Mouse (Mus musculus) hindbrain, embryonic 15.5 days (tissue): ENCODE data around the gene Med29. TPM values are rescaled to one million over a fixed set of nuclear protein-coding genes. Genes with fewer than 3 reads are reported as not detected.
A peak's percentile ranks its signal among the peaks of the same experiment; 100 is the strongest.
"Not testable (repeated sequence)": the region's sequence is repeated elsewhere in the genome, so short reads cannot be mapped to it uniquely, and the experiment has no call there.

ENCODE experiments used
- ATAC-seq: fragments of 200-750 bp; cut with Nextera tagmentation; 2 replicates; pipeline ENCODE4 v1.8.0; 2017; ENCODE audit warnings: low read depth, moderate number of reproducible peaks, moderate TSS enrichment; ENCODE audit not compliant: low FRiP score
- H3K27ac ChIP-seq: fragments of 300-500 bp; sonication (generic); replicated peaks from 2 replicates; pipeline ENCODE4 v1.5.1; 2015; ENCODE audit warnings: mild to moderate bottlenecking, inconsistent platforms
- H3K27me3 ChIP-seq: fragments of 300-500 bp; sonication (generic); 2 replicates; pipeline ENCODE4 v1.6.1; 2015; ENCODE audit warnings: control low read depth, inconsistent platforms
- H3K36me3 ChIP-seq: fragments of 300-500 bp; sonication (generic); 2 replicates; pipeline ENCODE4 v1.6.1; 2015; ENCODE audit warnings: control low read depth, inconsistent platforms
- H3K4me1 ChIP-seq: fragments of 300-500 bp; sonication (generic); replicated peaks from 2 replicates; pipeline ENCODE4 v1.6.1; 2015; ENCODE audit warnings: control low read depth, inconsistent platforms
- H3K4me2 ChIP-seq: fragments of 300-500 bp; sonication (generic); 2 replicates; pipeline ENCODE4 v1.6.1; 2015; ENCODE audit warnings: moderate library complexity, mild to moderate bottlenecking, inconsistent platforms
- H3K4me3 ChIP-seq: fragments of 300-500 bp; sonication (generic); 2 replicates; pipeline ENCODE4 v1.5.1; 2015; ENCODE audit warnings: mild to moderate bottlenecking, inconsistent platforms
- H3K9ac ChIP-seq: fragments of 300-500 bp; sonication (generic); 2 replicates; pipeline ENCODE4 v1.6.1; 2015; ENCODE audit warnings: inconsistent platforms
- H3K9me3 ChIP-seq: fragments of 300-500 bp; sonication (generic); 2 replicates; pipeline ENCODE4 v1.6.1; 2016; ENCODE audit warnings: control low read depth, inconsistent platforms
- WGBS: fragments of 180-500 bp; shearing (Covaris S2); methylation state at CpG from one replicate; pipeline ENCODE4 v1.1.7; 2015; 5-methylcytosine and 5-hydroxymethylcytosine counted together
- polyA plus RNA-seq: library from polyadenylated mRNA; unstranded; fragments of >200 nt; fragmentation: Nextera tagmentation; extraction: Ambion mirVana; gene quantifications from 2 replicates; pipeline ENCODE4 v1.2.1, GENCODE M21; 2015

Gene Med29
- polyA plus RNA-seq, 1 experiment from 2014 or later: 46.6 TPM

DNA sequence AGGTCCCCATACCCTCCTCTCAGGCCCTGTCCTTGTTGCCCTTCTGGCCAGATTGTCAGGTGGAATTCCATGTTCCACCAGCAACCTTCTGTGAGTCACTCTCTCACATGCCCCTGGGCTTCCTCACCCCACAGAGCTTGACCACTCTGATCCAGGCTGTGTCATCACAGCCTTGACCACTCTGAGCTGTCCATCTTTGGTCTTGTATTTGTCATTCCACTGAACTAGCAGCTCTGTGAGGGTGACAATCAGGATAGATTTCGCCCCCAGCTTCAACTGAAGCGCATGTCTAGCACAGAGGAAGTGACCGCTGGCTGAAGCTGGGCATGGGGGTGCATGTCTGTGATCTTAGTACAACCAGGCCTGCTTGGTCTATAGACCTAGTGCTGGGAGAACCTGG is 2.2 kb downstream of the Med29 start:
- Histone ChIP-seq H3K9ac (no peak overlapping the region), H3K36me3 (peaks cover 35% of the 10 kb centered on the region), H3K27ac (no peak overlapping the region), H3K27me3 (no peaks in the 10 kb centered on the region), H3K9me3 (no peaks in the 10 kb centered on the region), H3K4me3 (no peak overlapping the region), H3K4me1 (peaks cover 27% of the 10 kb centered on the region), H3K4me2 (no peak overlapping the region)
- 96% methylated on average over 3 of the region's 3 CpGs for WGBS
- ATAC-seq: no peak

DNA sequence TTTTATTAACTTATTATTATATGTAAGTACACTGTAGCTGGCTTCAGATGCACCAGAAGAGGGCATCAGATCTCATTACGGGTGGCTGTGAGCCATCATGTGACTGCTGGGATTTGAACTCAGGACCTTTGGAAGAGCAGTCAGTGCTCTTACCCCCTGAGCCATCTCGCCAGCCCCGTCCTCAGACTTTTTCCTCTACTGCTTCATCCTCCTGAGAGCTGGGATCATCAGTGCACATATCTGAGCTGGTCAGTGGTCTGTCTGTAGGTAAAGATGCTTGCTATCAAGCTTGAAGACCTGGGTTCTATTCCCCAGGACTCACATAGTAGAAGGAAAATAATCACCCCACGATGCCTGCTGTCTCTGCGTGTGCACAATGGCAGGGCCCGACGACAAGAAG is 5.1 kb downstream of the Med29 start:
- peaks cover 33% of the 10 kb centered on the region for H3K36me3 ChIP-seq
- H3K4me3 ChIP-seq: not testable (repeated sequence)

DNA sequence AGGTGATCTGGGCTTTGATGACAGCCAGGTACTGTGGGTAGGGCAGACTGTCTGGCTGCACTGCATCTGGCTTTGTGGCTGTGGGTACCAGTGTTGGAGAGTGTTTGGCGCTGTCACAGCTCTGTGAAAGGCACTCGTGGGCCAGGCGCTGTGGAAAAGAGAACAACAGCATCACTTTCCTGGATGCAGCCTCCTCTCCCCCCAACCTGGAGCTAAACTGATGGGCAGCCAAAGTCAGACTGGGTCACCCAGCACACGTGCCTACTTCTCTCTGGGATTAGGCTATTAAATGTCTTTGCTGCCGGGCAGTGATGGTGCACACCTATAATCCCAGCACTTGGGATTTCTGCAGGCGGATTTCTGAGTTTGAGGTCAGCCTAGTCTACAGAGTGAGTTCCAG is 5.6 kb downstream of the Med29 start:
- not testable (repeated sequence) for H3K4me2 ChIP-seq, H3K9me3 ChIP-seq, H3K4me3 ChIP-seq, H3K27me3 ChIP-seq, ATAC-seq, H3K27ac ChIP-seq, H3K9ac ChIP-seq
- 83% methylated on average over 6 of the region's 6 CpGs for WGBS
- H3K4me1 ChIP-seq: peaks cover 18% of the 10 kb centered on the region
- peaks cover 33% of the 10 kb centered on the region for H3K36me3 ChIP-seq

More for the DNA sequence above, 5.1 kb downstream of the Med29 start:
- WGBS: 86% methylated on average over 7 of the region's 7 CpGs
- H3K9me3 ChIP-seq, ATAC-seq, H3K9ac ChIP-seq, H3K4me2 ChIP-seq, H3K27me3 ChIP-seq, H3K27ac ChIP-seq: not testable (repeated sequence)
- peaks cover 17% of the 10 kb centered on the region for H3K4me1 ChIP-seq

DNA sequence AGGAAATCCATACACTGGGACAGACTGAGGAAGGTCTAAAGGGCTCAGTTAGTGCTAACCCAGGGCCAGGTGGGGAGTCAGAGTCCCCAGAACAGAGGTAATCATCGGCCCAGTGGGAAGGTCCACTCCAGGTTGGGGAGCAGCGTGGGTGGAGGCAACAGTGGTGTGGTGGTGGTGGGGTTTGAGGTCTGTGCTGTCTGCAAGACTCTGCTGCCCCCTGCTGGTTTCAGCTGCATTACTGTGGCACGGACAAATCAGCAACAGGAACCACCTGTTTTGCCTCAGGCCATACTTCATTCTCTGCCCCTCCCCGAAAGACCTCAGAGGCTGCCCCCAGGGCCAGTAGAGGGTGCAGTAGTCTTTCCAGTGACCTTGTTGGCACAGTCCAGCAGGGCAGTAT is 6.0 kb downstream of the Med29 start:
- Histone ChIP-seq H3K27me3 (no peaks in the 10 kb centered on the region), H3K4me1 (peaks cover 18% of the 10 kb centered on the region), H3K9ac (no peak overlapping the region), H3K4me3 (no peak overlapping the region), H3K9me3 (no peaks in the 10 kb centered on the region), H3K27ac (no peak overlapping the region), H3K36me3 (peaks cover 33% of the 10 kb centered on the region), H3K4me2 (no peak overlapping the region)
- ATAC-seq: peak; percentile 23; the same call in 1 of the 2 replicates
- 27% methylated on average over 4 of the region's 4 CpGs for WGBS

DNA sequence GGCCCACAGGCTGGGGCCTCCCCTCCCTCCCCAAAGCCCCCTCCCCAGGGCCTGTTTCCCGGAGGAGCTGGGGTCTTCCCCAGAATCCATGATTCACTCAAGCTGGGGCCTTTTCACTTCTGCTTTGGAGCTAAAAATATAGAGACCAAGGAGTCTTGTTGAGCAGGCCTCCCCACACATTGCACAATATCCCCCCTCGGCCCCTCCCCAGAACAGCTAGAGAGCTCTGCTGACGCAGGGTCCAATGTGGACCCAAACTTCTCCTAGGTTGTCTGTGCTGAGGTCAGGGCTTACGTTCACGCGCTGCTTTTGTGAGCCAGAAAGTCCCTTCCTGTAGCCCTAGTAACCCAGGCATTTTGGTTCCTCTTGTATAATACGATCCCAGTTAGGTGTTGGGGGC is 6.5 kb downstream of the Med29 start:
- no peak overlapping the region for H3K27ac ChIP-seq
- no peak overlapping the region for H3K4me2 ChIP-seq
- H3K27me3 ChIP-seq: no peaks in the 10 kb centered on the region
- H3K9me3 ChIP-seq: no peaks in the 10 kb centered on the region
- H3K36me3 ChIP-seq: peaks cover 33% of the 10 kb centered on the region
- H3K4me3 ChIP-seq: no peak overlapping the region
- WGBS: 89% methylated on average over 7 of the region's 7 CpGs
- H3K4me1 ChIP-seq: peaks cover 17% of the 10 kb centered on the region
- no peak overlapping the region for H3K9ac ChIP-seq
- no peak for ATAC-seq

DNA sequence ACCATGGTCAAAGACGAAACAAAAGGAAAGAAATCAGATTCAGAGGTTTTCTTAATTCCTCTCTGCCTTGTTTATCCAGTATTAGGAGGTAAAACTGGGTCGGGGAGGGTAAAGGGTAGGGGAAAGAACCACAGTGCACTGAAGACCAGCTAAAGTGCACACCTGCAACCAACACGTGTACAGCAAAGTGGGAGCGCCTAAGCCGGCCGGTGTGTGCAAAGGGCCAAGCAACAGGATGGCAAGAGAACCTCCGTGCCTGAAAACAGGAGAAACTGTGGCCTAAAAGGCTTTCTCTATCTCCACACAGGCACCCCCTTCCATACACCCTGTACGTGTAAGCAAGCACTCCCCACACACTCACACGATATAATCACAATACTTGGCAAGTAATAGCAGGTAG is 7.3 kb downstream of the Med29 start:
- H3K4me3 ChIP-seq: no peak overlapping the region
- WGBS: 93% methylated on average over 9 of the region's 9 CpGs
- ATAC-seq: no peak
- no peak overlapping the region for H3K4me2 ChIP-seq
- H3K4me1 ChIP-seq: peaks cover 19% of the 10 kb centered on the region
- H3K27me3 ChIP-seq: no peaks in the 10 kb centered on the region
- H3K27ac ChIP-seq: no peak overlapping the region
- peaks cover 26% of the 10 kb centered on the region for H3K36me3 ChIP-seq
- no peak overlapping the region for H3K9ac ChIP-seq
- no peaks in the 10 kb centered on the region for H3K9me3 ChIP-seq

DNA sequence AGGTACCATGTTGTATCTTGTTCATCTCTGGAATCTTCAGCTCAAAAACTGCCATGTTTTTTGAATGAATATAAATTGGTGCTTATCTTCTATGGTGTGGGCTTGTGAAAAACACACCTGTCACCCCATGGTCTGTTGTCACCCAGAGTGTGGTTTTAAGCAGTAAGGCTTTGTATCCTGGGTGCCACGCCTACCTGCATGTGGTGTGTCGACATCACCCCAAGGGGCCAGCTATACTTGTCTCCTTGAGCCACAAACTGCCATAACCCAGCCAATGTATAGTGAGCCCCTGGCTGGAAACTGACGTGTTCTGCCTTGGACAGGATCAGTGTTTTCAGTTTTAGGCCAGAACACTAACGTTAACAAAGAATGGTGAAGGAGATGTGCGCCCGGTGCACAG is 8.3 kb downstream of the Med29 start:
- no peak for ATAC-seq
- peaks cover 24% of the 10 kb centered on the region for H3K4me1 ChIP-seq
- H3K36me3 ChIP-seq: peaks cover 18% of the 10 kb centered on the region
- H3K27ac ChIP-seq: no peak overlapping the region
- no peak overlapping the region for H3K9ac ChIP-seq
- 89% methylated on average over 6 of the region's 6 CpGs for WGBS
- no peaks in the 10 kb centered on the region for H3K27me3 ChIP-seq
- no peak overlapping the region for H3K4me3 ChIP-seq
- no peak overlapping the region for H3K4me2 ChIP-seq
- no peaks in the 10 kb centered on the region for H3K9me3 ChIP-seq

DNA sequence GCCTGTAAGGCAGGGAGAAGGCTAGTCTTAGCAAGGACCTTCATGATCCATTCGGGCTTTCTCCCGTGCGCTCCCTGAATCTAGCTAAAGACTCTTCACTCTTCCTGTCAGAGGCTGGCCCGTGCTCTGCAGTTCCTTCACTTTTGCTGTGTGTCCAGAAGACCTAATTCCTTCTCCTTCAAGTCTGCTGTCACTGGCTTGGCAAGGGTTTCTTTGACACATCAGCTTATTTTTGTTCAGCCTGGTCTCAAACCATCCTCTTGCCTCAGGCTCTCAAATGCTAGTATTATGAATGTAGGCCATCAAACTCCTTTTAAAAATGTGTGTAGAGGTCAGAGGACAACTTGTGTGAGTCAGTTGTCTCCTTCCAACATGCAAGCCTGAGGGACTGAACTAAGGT is 8.9 kb downstream of the Med29 start:
- Histone ChIP-seq H3K27ac (0 out of 2 replicates have a peak overlapping the region, but pooled peaks have one; percentile 25), H3K4me3 (no peak overlapping the region), H3K36me3 (0 out of 2 replicates have a peak, but pooled peaks cover 13% of the 10 kb centered on the region), H3K4me2 (no peak overlapping the region), H3K9me3 (no peaks in the 10 kb centered on the region), H3K9ac (no peak overlapping the region), H3K27me3 (no peaks in the 10 kb centered on the region), H3K4me1 (peaks cover 28% of the 10 kb centered on the region)
- ATAC-seq: no peak
- WGBS: 87% methylated on average over 4 of the region's 4 CpGs

DNA sequence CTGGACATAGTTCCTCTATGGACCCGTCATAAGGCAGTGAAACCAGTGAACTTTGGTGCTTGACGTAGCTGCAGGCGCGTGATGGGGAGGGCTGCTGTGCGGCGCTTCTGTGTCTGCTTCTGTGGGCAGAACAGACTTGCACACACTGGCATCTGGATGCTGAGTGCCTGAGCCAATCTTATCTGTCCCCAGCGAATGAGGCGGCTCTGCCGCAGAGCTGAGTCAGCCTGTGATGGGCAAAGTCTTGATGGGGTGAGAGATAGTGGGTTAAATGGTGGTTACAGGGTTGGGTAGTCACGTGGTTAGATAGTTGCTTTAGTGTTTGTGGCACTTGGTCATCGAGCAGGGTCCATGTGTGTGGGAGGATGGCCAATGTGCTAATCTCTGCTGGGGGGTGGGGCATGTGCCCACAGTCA is 9.5 kb downstream of the Med29 start:
- H3K4me3 ChIP-seq: no peak overlapping the region
- H3K27me3 ChIP-seq: no peaks in the 10 kb centered on the region
- ATAC-seq: no peak
- no peaks in the 10 kb centered on the region for H3K9me3 ChIP-seq
- 0 out of 2 replicates have a peak overlapping the region, but pooled peaks have one; percentile 25 for H3K27ac ChIP-seq
- no peak overlapping the region for H3K9ac ChIP-seq
- H3K4me1 ChIP-seq: peaks cover 34% of the 10 kb centered on the region
- H3K36me3 ChIP-seq: 0 out of 2 replicates have a peak, but pooled peaks cover 7% of the 10 kb centered on the region
- 77% methylated on average over 11 of the region's 11 CpGs for whole genome bisulfite sequencing
- no peak overlapping the region for H3K4me2 ChIP-seq

DNA sequence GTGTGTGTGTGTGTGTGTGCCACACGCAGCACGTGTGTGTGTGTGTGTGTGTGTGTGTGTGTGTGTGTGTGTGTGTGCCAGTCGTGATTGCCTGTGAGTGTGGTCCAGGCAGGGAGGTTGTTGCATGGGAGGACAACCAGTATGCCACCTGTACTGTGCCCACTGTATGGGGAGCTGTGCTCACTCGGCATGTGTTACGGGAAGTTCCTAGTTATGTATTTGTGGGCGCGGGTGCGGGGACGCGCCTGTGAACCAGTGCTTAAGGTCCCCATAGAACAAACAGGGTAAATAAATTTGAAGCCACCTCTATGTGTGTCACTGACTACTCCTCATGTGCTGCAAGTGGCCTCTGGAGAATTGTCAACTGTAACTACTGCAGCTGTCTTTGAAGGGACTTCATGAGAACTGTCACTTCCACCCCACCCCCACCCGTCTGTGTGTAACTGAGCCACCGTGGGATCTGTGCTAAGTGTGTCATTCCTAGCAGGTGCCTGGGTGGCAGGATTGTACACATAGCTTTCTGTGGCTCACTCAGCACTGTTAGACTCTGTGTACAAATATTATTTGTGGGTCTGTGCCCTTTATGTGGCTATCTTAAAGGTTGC is 10.1 kb downstream of the Med29 start:
- H3K27ac ChIP-seq: 0 out of 2 replicates have a peak overlapping the region, but pooled peaks have one; percentile 22
- no peaks in the 10 kb centered on the region for H3K9me3 ChIP-seq
- peak overlapping the region; percentile 38 for H3K4me2 ChIP-seq
- no peak for ATAC-seq
- H3K4me3 ChIP-seq: no peak overlapping the region
- H3K36me3 ChIP-seq: 0 out of 2 replicates have a peak, but pooled peaks cover 2% of the 10 kb centered on the region
- H3K27me3 ChIP-seq: no peaks in the 10 kb centered on the region
- H3K4me1 ChIP-seq: peaks cover 39% of the 10 kb centered on the region
- H3K9ac ChIP-seq: no peak overlapping the region
- WGBS: 60% methylated on average over 10 of the region's 12 CpGs

DNA sequence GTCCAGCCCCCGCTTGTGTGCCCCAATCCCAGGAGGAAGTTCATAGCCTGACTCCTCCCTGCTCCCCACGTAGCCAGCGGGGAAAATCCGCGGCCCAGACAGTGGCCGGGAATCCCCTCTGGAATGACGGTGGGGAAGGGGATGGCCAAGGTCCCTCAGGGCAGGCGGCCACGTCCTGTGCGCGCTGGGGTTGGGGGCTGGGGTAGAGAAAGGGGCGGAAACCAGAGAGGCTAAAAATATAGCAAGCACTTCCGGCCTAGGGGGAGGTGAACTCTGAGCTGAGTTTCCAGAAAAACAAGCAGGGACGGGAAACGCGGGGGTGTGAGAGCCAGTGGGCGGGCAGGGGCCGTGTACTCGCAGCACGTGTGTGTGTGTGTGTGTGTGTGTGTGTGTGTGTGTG is 10.6 kb downstream of the Med29 start:
- 8% methylated on average over 20 of the region's 20 CpGs for WGBS
- no peak for ATAC-seq

DNA sequence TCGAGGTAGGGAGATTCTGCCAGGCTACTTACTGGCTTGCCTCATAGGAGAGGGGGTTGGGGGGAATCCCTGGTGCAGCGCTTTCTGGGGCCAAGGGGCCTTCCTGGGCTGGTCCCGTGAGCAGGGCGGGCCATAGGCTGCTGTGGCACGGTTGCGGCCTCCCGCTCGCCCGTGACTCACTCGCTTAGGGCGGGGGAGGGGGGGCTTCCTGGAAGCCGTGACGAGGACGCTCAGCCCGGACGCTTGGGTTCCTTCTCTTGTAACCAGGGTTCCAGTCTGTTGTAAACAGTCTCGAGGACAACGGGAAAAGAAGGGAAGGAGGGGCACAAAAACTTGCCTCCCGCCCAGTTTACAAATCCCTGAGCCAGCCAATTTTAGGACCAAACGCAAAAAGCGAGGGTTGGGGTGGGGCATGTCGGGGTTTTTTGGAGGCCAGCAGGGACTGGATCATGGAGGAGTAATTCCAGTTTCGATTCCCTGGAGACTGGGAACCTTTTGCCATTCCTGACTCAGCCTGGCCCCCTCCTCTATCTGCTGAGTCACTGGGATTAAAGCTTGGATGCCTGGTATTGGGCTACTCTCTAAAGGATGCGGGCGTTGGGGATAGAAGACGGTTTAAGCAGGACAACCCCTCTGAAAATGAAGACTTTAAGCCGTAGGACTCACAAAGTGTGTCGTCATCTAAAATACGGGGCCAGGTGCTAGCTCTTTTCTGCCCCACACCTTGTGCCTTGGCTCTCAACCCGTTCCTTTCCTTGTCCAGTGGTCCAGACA is 11.3 kb downstream of the Med29 start:
- no peak for ATAC-seq
- no peaks in the 10 kb centered on the region for H3K36me3 ChIP-seq
- H3K9ac ChIP-seq: 0 out of 2 replicates have a peak overlapping the region, but pooled peaks have one; percentile 3
- H3K4me2 ChIP-seq: peak overlapping the region; percentile 38
- H3K27ac ChIP-seq: peak overlapping the region; percentile 57
- 11% methylated on average over 30 of the region's 30 CpGs for WGBS
- peak overlapping the region; percentile 2 for H3K4me3 ChIP-seq
- H3K9me3 ChIP-seq: no peaks in the 10 kb centered on the region
- peaks cover 51% of the 10 kb centered on the region for H3K4me1 ChIP-seq
- no peaks in the 10 kb centered on the region for H3K27me3 ChIP-seq

More for the DNA sequence above, 10.6 kb downstream of the Med29 start:
- Histone ChIP-seq H3K27me3 (no peaks in the 10 kb centered on the region), H3K9me3 (no peaks in the 10 kb centered on the region), H3K27ac (peak overlapping the region; percentile 57), H3K36me3 (no peaks in the 10 kb centered on the region), H3K4me1 (peaks cover 44% of the 10 kb centered on the region), H3K9ac (0 out of 2 replicates have a peak overlapping the region, but pooled peaks have one; percentile 3), H3K4me2 (peak overlapping the region; percentile 38), H3K4me3 (peak overlapping the region; percentile 2)
